In genomic region chr13:30947129-30947528, GRCm38 (mm10) we compare ENCODE assay signal across 23 mouse cellular contexts. TPM values are rescaled to one million over a fixed set of nuclear protein-coding genes. Genes with fewer than 3 reads are reported as not detected.
DNase-seq lines count a peak whose midpoint lies in the region; ATAC-seq and TF ChIP-seq lines count a peak whose summit lies in the region.
"Had no signal": no experiment of that assay in that cellular context is flagged by ENCODE, and none has a peak within 500 bp of the region (broad histone marks: within the 10 kb centered on the region; RNA-seq: fewer than 3 reads in every experiment).

No protein-coding gene starts in this region.

- no peaks in the 10 kb centered on the region for H3K27me3 ChIP-seq in liver, postnatal 0 days (ENCODE audit: insufficient read depth, low read length)
- no peaks in the 10 kb centered on the region for H3K27me3 ChIP-seq in liver, embryonic 11.5 days (replicated peaks; ENCODE audit: control insufficient read depth, insufficient read depth, low read length)
- no peaks in the 10 kb centered on the region for H3K27me3 ChIP-seq in MEL (ENCODE audit: control insufficient read depth in 1 of 2, insufficient read depth in 2 of 2, low read length in 2 of 2)
- no peaks in the 10 kb centered on the region for H3K27me3 ChIP-seq in stomach, embryonic 16.5 days (ENCODE audit: control insufficient read depth, insufficient read depth, low read length)
- H3K27me3 ChIP-seq in midbrain, postnatal 0 days (ENCODE audit: insufficient read depth, low read length): no peaks in the 10 kb centered on the region
- H3K27me3 ChIP-seq: heart, embryonic 12.5 days; limb, embryonic 13.5 days; lung, embryonic 15.5 days; megakaryocyte, embryonic 14.5 days had no signal

- H3K9ac ChIP-seq in liver, postnatal 0 days (replicated peaks): no peak overlapping the region
- no peak overlapping the region for H3K9ac ChIP-seq in liver, embryonic 11.5 days (ENCODE audit: low read depth, low read length)
- H3K9ac ChIP-seq in MEL (ENCODE audit: control insufficient read depth, low read depth, low read length, poor library complexity, severe bottlenecking): no peak overlapping the region
- no peak overlapping the region for H3K9ac ChIP-seq in stomach, embryonic 16.5 days (ENCODE audit: low read length)
- H3K9ac ChIP-seq in midbrain, postnatal 0 days (replicated peaks; ENCODE audit: low read length, poor library complexity, severe bottlenecking): no peak overlapping the region
- H3K9ac ChIP-seq: heart, embryonic 12.5 days; limb, embryonic 13.5 days; lung, embryonic 15.5 days had no signal

- no peak overlapping the region for H3K4me3 ChIP-seq in liver, postnatal 0 days (ENCODE audit: low read depth, low read length)
- H3K4me3 ChIP-seq in liver, embryonic 11.5 days (ENCODE audit: low read depth, low read length): no peak overlapping the region
- H3K4me3 ChIP-seq in MEL (ENCODE audit: control insufficient read depth in 1 of 2, insufficient read depth in 1 of 2, low read depth in 2 of 2, low read length in 2 of 2): no peak overlapping the region
- H3K4me3 ChIP-seq in stomach, embryonic 16.5 days (replicated peaks; ENCODE audit: low read length): no peak overlapping the region
- H3K4me3 ChIP-seq in midbrain, postnatal 0 days (ENCODE audit: low read depth, low read length): no peak overlapping the region
- H3K4me3 ChIP-seq: erythroblast, embryonic 14.5 days; heart, embryonic 12.5 days; left cerebral cortex, adult 2 months; limb, embryonic 13.5 days; lung, embryonic 15.5 days had no signal

- H3K4me2 ChIP-seq in liver, postnatal 0 days (ENCODE audit: low read depth, low read length): no peak overlapping the region
- H3K4me2 ChIP-seq in liver, embryonic 11.5 days: no peak overlapping the region
- no peak overlapping the region for H3K4me2 ChIP-seq in stomach, embryonic 16.5 days (ENCODE audit: low read depth, low read length)
- no peak overlapping the region for H3K4me2 ChIP-seq in midbrain, postnatal 0 days (ENCODE audit: low read depth, low read length, poor library complexity, severe bottlenecking)
- H3K4me2 ChIP-seq: heart, embryonic 12.5 days; limb, embryonic 13.5 days; lung, embryonic 15.5 days had no signal

- TF ChIP-seq POLR2A in MEL (IDR thresholded peaks at IDR 0.05; ENCODE audit: control insufficient read depth in 1 of 2, insufficient read depth in 1 of 2, low read depth in 1 of 2, low read length in 2 of 2, poor library complexity in 1 of 2): no peak

- WGBS in liver, postnatal 0 days (ENCODE audit: insufficient replicate concordance): 75% methylated on average over 15 of the region's 15 CpGs
- WGBS in liver, embryonic 11.5 days: 92% methylated on average over 15 of the region's 15 CpGs
- WGBS in stomach, embryonic 16.5 days: 85% methylated on average over 15 of the region's 15 CpGs
- WGBS in midbrain, postnatal 0 days: 96% methylated on average over 15 of the region's 15 CpGs

- TF ChIP-seq RAD21 in MEL (IDR thresholded peaks at IDR 0.05; ENCODE audit: low read depth, low read length): no peak

- 0 out of 2 replicates have a peak, but pooled peaks cover 6% of the 10 kb centered on the region for H3K4me1 ChIP-seq in liver, postnatal 0 days (ENCODE audit: insufficient read depth)
- no peaks in the 10 kb centered on the region for H3K4me1 ChIP-seq in liver, embryonic 11.5 days (replicated peaks; ENCODE audit: control insufficient read depth, insufficient read depth, low read length)
- peaks cover 0 to 14% of the 10 kb centered on the region in 2 experiments; a peak in 1 of 4 replicates for H3K4me1 ChIP-seq in MEL (ENCODE audit: control insufficient read depth in 1 of 2, insufficient read depth in 2 of 2, low read length in 2 of 2)
- H3K4me1 ChIP-seq in stomach, embryonic 16.5 days (ENCODE audit: control insufficient read depth, insufficient read depth, low read length): peaks cover 13% of the 10 kb centered on the region
- no peaks in the 10 kb centered on the region for H3K4me1 ChIP-seq in midbrain, postnatal 0 days (ENCODE audit: insufficient read depth, low read length)

- H3K36me3 ChIP-seq in liver, postnatal 0 days (replicated peaks; ENCODE audit: insufficient read depth, low read length): no peaks in the 10 kb centered on the region; the same call in 1 of the 2 replicates
- H3K36me3 ChIP-seq in liver, embryonic 11.5 days (ENCODE audit: control insufficient read depth, insufficient read depth, low read length): no peaks in the 10 kb centered on the region
- H3K36me3 ChIP-seq in MEL (ENCODE audit: control insufficient read depth in 1 of 2, insufficient read depth in 2 of 2, low read length in 2 of 2): peaks cover 2 to 6% of the 10 kb centered on the region in 2 experiments; a peak in 3 of 4 replicates
- no peaks in the 10 kb centered on the region for H3K36me3 ChIP-seq in stomach, embryonic 16.5 days (ENCODE audit: control insufficient read depth, insufficient read depth, low read length)
- H3K36me3 ChIP-seq in midbrain, postnatal 0 days (ENCODE audit: insufficient read depth, low read length): 0 out of 2 replicates have a peak, but pooled peaks cover 3% of the 10 kb centered on the region
- H3K36me3 ChIP-seq: heart, embryonic 12.5 days had no signal

- no peak overlapping the region for H3K27ac ChIP-seq in liver, postnatal 0 days (ENCODE audit: low read depth)
- no peak overlapping the region for H3K27ac ChIP-seq in liver, embryonic 11.5 days (ENCODE audit: low read depth, low read length)
- H3K27ac ChIP-seq in MEL (ENCODE audit: control insufficient read depth, low read depth, low read length): no peak overlapping the region
- no peak overlapping the region for H3K27ac ChIP-seq in stomach, embryonic 16.5 days (ENCODE audit: low read length)
- H3K27ac ChIP-seq in midbrain, postnatal 0 days (ENCODE audit: low read depth, low read length): no peak overlapping the region
- H3K27ac ChIP-seq: left cerebral cortex, adult 2 months; limb, embryonic 13.5 days; lung, embryonic 15.5 days had no signal

- no peaks in the 10 kb centered on the region for H3K9me3 ChIP-seq in liver, postnatal 0 days (ENCODE audit: low read length)
- 0 out of 2 replicates have a peak, but pooled peaks cover 2% of the 10 kb centered on the region for H3K9me3 ChIP-seq in liver, embryonic 11.5 days (ENCODE audit: control insufficient read depth, low read length)
- H3K9me3 ChIP-seq in MEL (replicated peaks; ENCODE audit: insufficient read depth, low read length): no peaks in the 10 kb centered on the region
- no peaks in the 10 kb centered on the region for H3K9me3 ChIP-seq in stomach, embryonic 16.5 days (replicated peaks; ENCODE audit: control insufficient read depth, low read length)
- H3K9me3 ChIP-seq in midbrain, postnatal 0 days (ENCODE audit: low read length): no peaks in the 10 kb centered on the region
- H3K9me3 ChIP-seq: heart, embryonic 12.5 days; limb, embryonic 13.5 days; lung, embryonic 15.5 days; megakaryocyte, embryonic 14.5 days had no signal

- ATAC-seq in liver, postnatal 0 days: peak; percentile 31; the same call in 1 of the 2 replicates
- ATAC-seq in liver, embryonic 11.5 days (replicated peaks; ENCODE audit: low FRiP score): no peak
- 0 out of 2 replicates have a peak, but pooled peaks have one; percentile 13 for ATAC-seq in stomach, embryonic 16.5 days (ENCODE audit: insufficient read depth, low FRiP score)
- no peak for ATAC-seq in midbrain, postnatal 0 days (ENCODE audit: low FRiP score)
- ATAC-seq: forebrain, embryonic 16.5 days had no signal

- peak; percentile 15 for DNase-seq in cerebellum, adult 11-12 months
- no peak for DNase-seq in cerebellum, postnatal 4 days (ENCODE audit: low spot score in 2 of 2)
- DNase-seq in liver, postnatal 0 days: peak; percentile 33
- DNase-seq in liver, embryonic 11.5 days (ENCODE audit: low spot score): no peak
- peak; percentile 58 for DNase-seq in MEL (ENCODE audit: low read depth, low spot score)
- DNase-seq in thymus, postnatal 10 days (ENCODE audit: low spot score in 2 of 2): no peak
- no peak for DNase-seq in midbrain, postnatal 0 days (ENCODE audit: low spot score)
- DNase-seq: adrenal gland, adult 2 months; gastrocnemius, postnatal 10 days; kidney, adult 9 months; thymus, postnatal 25 days had no signal

- TF ChIP-seq CTCF in liver, postnatal 0 days (IDR thresholded peaks at IDR 0.05; ENCODE audit: low read depth): no peak
- no peak for TF ChIP-seq CTCF in MEL (IDR thresholded peaks at IDR 0.05 in 2 of 3, conservative IDR thresholded peaks at IDR 0.05 in 1 of 3; ENCODE audit: control insufficient read depth in 1 of 3, insufficient read depth in 1 of 3, low read depth in 2 of 3, low read length in 3 of 3, poor library complexity in 1 of 3, severe bottlenecking in 1 of 3)
- no peak for TF ChIP-seq CTCF in midbrain, postnatal 0 days (IDR thresholded peaks at IDR 0.05)

- no peaks in the 10 kb centered on the region; the same call in 1 of the 2 replicates for H3K79me2 ChIP-seq in MEL (ENCODE audit: control insufficient read depth, insufficient read depth, low read length, poor library complexity)

- no peak for TF ChIP-seq EP300 in liver, postnatal 0 days (IDR thresholded peaks at IDR 0.05; ENCODE audit: low read depth)
- TF ChIP-seq EP300 in MEL (IDR thresholded peaks at IDR 0.05; ENCODE audit: low read depth in 1 of 2, low read length in 2 of 2): no peak

RNA-seq across cellular contexts. Expression of gene Hus1b, which starts 0.4 kb away (rescaled TPM):
- not detected in 2 replicates for polyA plus RNA-seq in liver, postnatal 0 days (2015; fragmentation: Nextera tagmentation; extraction: Ambion mirVana)
- polyA plus RNA-seq in liver, embryonic 11.5 days (2014; fragmentation: Nextera tagmentation; extraction: Ambion mirVana): 0.21 TPM in 1 of 2 replicates, not detected in the other
- total RNA-seq in MEL (2012; rRNA removed): 0.19 and 0.26 TPM in 2 replicates
- under 1 TPM in 1 of 2 experiments, not detected in 1; 0.08 TPM for polyA plus RNA-seq in MEL (2012; ENCODE audit: insufficient read depth in 1 of 2, insufficient read length in 2 of 2, low read depth in 1 of 2, low replicate concordance in 2 of 2, missing spikeins in 1 of 2)
- not detected in 2 replicates for polyA plus RNA-seq in stomach, embryonic 16.5 days (2015; fragmentation: Nextera tagmentation; extraction: Ambion mirVana)
- total RNA-seq in midbrain, postnatal 0 days (2014; rRNA removed): 0.66 and 0.99 TPM in 2 replicates
- not detected in 2 replicates for polyA plus RNA-seq in midbrain, postnatal 0 days (2015; fragmentation: Nextera tagmentation; extraction: Ambion mirVana)
- polyA plus RNA-seq: erythroblast, embryonic 14.5 days; forebrain, embryonic 16.5 days; heart, embryonic 12.5 days; limb, embryonic 13.5 days; lung, embryonic 15.5 days had no signal

RNA-seq across cellular contexts. Expression of gene Exoc2, which starts 26.8 kb away (rescaled TPM):
- 6.7 and 8.1 TPM in 2 replicates for polyA plus RNA-seq in liver, postnatal 0 days (2015; fragmentation: Nextera tagmentation; extraction: Ambion mirVana)
- polyA plus RNA-seq in liver, embryonic 11.5 days (2014; fragmentation: Nextera tagmentation; extraction: Ambion mirVana): 28.4 and 32.9 TPM in 2 replicates
- total RNA-seq in MEL (2012; rRNA removed): 26.0 and 27.0 TPM in 2 replicates
- polyA plus RNA-seq in MEL (2012; ENCODE audit: insufficient read depth in 1 of 2, insufficient read length in 2 of 2, low read depth in 1 of 2, low replicate concordance in 2 of 2, missing spikeins in 1 of 2): 10 to 100 TPM in 1 of 2 experiments, not detected in 1; 22.1 TPM
- 28.8 and 29.1 TPM in 2 replicates for polyA plus RNA-seq in stomach, embryonic 16.5 days (2015; fragmentation: Nextera tagmentation; extraction: Ambion mirVana)
- 57.5 and 71.7 TPM in 2 replicates for total RNA-seq in midbrain, postnatal 0 days (2014; rRNA removed)
- 38.2 and 40.0 TPM in 2 replicates for polyA plus RNA-seq in midbrain, postnatal 0 days (2015; fragmentation: Nextera tagmentation; extraction: Ambion mirVana)

RNA-seq across cellular contexts. Expression of gene Gm5447, which starts 26.9 kb away (rescaled TPM):
- polyA plus RNA-seq in liver, postnatal 0 days (2015; fragmentation: Nextera tagmentation; extraction: Ambion mirVana): 0.06 TPM in 1 of 2 replicates, not detected in the other
- polyA plus RNA-seq in liver, embryonic 11.5 days (2014; fragmentation: Nextera tagmentation; extraction: Ambion mirVana): not detected in 2 replicates
- total RNA-seq in MEL (2012; rRNA removed): not detected in 2 replicates
- not detected for polyA plus RNA-seq in MEL (2012; ENCODE audit: insufficient read depth in 1 of 2, insufficient read length in 2 of 2, low read depth in 1 of 2, low replicate concordance in 2 of 2, missing spikeins in 1 of 2)
- polyA plus RNA-seq in stomach, embryonic 16.5 days (2015; fragmentation: Nextera tagmentation; extraction: Ambion mirVana): 0.08 TPM in 1 of 2 replicates, not detected in the other
- total RNA-seq in midbrain, postnatal 0 days (2014; rRNA removed): not detected in 2 replicates
- polyA plus RNA-seq in midbrain, postnatal 0 days (2015; fragmentation: Nextera tagmentation; extraction: Ambion mirVana): not detected in 2 replicates
- total RNA-seq: adrenal gland, adult 2 months; gastrocnemius, postnatal 10 days; hematopoietic stem cell, adult 5-6 weeks; layer of hippocampus, adult 18-20 months had no signal
- polyA plus RNA-seq: adrenal gland, adult 2 months; cerebellum, adult 2 months; erythroblast, embryonic 14.5 days; heart, embryonic 12.5 days; limb, embryonic 13.5 days; neural tube, embryonic 14.5 days had no signal

Comparison
In these comparisons a context has a peak if more than half of its experiments do, and no peak if none do; other contexts are left out.
1. DNase-seq: peak in cerebellum, adult 11-12 months (single experiment), liver, postnatal 0 days (single experiment) and MEL (single experiment); none in cerebellum, postnatal 4 days (0 of 2), liver, embryonic 11.5 days (single experiment), thymus, postnatal 10 days (0 of 2) and midbrain, postnatal 0 days (single experiment).
2. ATAC-seq: peak in liver, postnatal 0 days (single experiment) and stomach, embryonic 16.5 days (single experiment); none in liver, embryonic 11.5 days (single experiment) and midbrain, postnatal 0 days (single experiment).